Mouse (Mus musculus) kidney, embryonic 15.5 days (tissue): Measurements from ENCODE around the gene Olfr6. TPM values are rescaled to one million over a fixed set of nuclear protein-coding genes. Genes with fewer than 3 reads are reported as not detected.
"Not testable (repeated sequence)": the region's sequence is repeated elsewhere in the genome, so short reads cannot be mapped to it uniquely, and the experiment has no call there.

Experiments
- ATAC-seq: fragments of 200-750 bp; cut with Nextera tagmentation; replicated peaks from 2 replicates; pipeline ENCODE4 v1.8.0; 2017; ENCODE audit warnings: moderate TSS enrichment; ENCODE audit not compliant: low FRiP score
- H3K27ac ChIP-seq: fragments of 300-500 bp; sonication (generic); 2 replicates; pipeline ENCODE4 v1.5.1; 2015; ENCODE audit warnings: mild to moderate bottlenecking, inconsistent platforms
- H3K27me3 ChIP-seq: fragments of 300-500 bp; sonication (generic); 2 replicates; pipeline ENCODE4 v1.6.1; 2015; ENCODE audit warnings: inconsistent platforms
- H3K36me3 ChIP-seq: fragments of 300-500 bp; sonication (generic); 2 replicates; pipeline ENCODE4 v1.6.1; 2015; ENCODE audit warnings: inconsistent platforms
- H3K4me1 ChIP-seq: fragments of 300-500 bp; sonication (generic); 2 replicates; pipeline ENCODE4 v1.6.1; 2015; ENCODE audit warnings: inconsistent platforms
- H3K4me2 ChIP-seq: fragments of 300-500 bp; sonication (generic); 2 replicates; pipeline ENCODE4 v1.6.1; 2015; ENCODE audit warnings: moderate library complexity, mild to moderate bottlenecking, inconsistent platforms
- H3K4me3 ChIP-seq: fragments of 300-500 bp; sonication (generic); replicated peaks from 2 replicates; pipeline ENCODE4 v1.5.1; 2015; ENCODE audit warnings: mild to moderate bottlenecking, inconsistent platforms
- H3K9ac ChIP-seq: fragments of 300-500 bp; sonication (generic); 2 replicates; pipeline ENCODE4 v1.6.1; 2015; ENCODE audit warnings: mild to moderate bottlenecking, inconsistent platforms
- H3K9me3 ChIP-seq: fragments of 300-500 bp; sonication (generic); replicated peaks from 2 replicates; pipeline ENCODE4 v1.6.1; 2016; ENCODE audit warnings: inconsistent platforms
- WGBS: fragments of 180-500 bp; shearing (Covaris S2); methylation state at CpG from one replicate; pipeline ENCODE4 v1.1.7; 2015; ENCODE audit warnings: mixed read lengths; 5-methylcytosine and 5-hydroxymethylcytosine counted together
- polyA plus RNA-seq: library from polyadenylated mRNA; unstranded; fragments of >200 nt; fragmentation: Nextera tagmentation; extraction: Ambion mirVana; gene quantifications from 2 replicates; pipeline ENCODE4 v1.2.1, GENCODE M21; 2015

Gene Olfr6
- polyA plus RNA-seq = not detected in 2 replicates

- no peak within 1 kb of the TSS for H3K4me3 ChIP-seq
- H3K9ac ChIP-seq = no peak within 1 kb of the TSS
- H3K4me2 ChIP-seq = no peak within 1 kb of the TSS
- H3K9me3 ChIP-seq = no peaks in the 10 kb centered on the region
- no peaks in the 10 kb centered on the region for H3K4me1 ChIP-seq
- H3K27me3 ChIP-seq = no peaks in the 10 kb centered on the region
- ATAC-seq = no peak
- H3K27ac ChIP-seq = no peak within 1 kb of the TSS
- WGBS = 83% methylated on average over 1 of the region's 1 CpGs
- no peaks in the 10 kb centered on the region for H3K36me3 ChIP-seq
Observed at GRCm38 (mm10) chr7:106963837-106964236, at the start of gene Olfr6. Olfr6 (minus strand) TSS chr7:106963937.

GRCm38 (mm10) chr7:107005972-107006371, 42.2 kb upstream of the Olfr6 start, which contains the start of gene Olfr2:
Olfr2 (minus strand) TSS chr7:107006072.
- Histone ChIP-seq H3K27ac (no peak within 1 kb of the TSS), H3K9me3 (no peaks in the 10 kb centered on the region), H3K36me3 (no peaks in the 10 kb centered on the region), H3K9ac (no peak within 1 kb of the TSS), H3K4me2 (no peak within 1 kb of the TSS), H3K4me1 (no peaks in the 10 kb centered on the region), H3K4me3 (no peak within 1 kb of the TSS), H3K27me3 (no peaks in the 10 kb centered on the region)
- no peak for ATAC-seq
- 51% methylated on average over 1 of the region's 1 CpGs for WGBS

DNA sequence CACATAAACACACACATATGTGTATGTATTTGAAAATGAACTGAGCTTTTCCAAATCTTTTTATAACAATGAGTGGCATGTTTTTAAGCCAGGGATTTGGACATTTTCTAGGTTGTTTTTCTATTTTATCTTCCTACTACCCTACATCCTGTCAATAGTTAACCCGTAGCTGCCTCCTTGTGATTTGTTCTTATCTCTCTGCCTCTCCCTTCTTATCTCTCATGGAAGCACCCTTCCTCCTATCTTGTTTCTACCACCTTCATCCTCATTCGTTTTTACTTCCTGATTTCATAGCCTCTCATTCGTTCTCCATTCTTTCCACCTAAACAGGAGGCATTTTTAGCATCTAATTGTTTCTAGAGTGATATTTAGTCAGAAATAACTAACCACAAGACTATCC, 40.4 kb upstream of the Olfr6 start:
- Histone ChIP-seq H3K9me3 (no peaks in the 10 kb centered on the region), H3K36me3 (no peaks in the 10 kb centered on the region), H3K27ac (no peak overlapping the region), H3K4me1 (no peaks in the 10 kb centered on the region), H3K9ac (no peak overlapping the region), H3K27me3 (no peaks in the 10 kb centered on the region), H3K4me3 (no peak overlapping the region), H3K4me2 (no peak overlapping the region)
- WGBS = 73% methylated on average over 3 of the region's 3 CpGs
- no peak for ATAC-seq

- H3K9me3 ChIP-seq = no peaks in the 10 kb centered on the region
- WGBS = 93% methylated on average over 7 of the region's 7 CpGs
- H3K9ac ChIP-seq = no peak overlapping the region
- H3K4me3 ChIP-seq = no peak overlapping the region
- H3K36me3 ChIP-seq = no peaks in the 10 kb centered on the region
- H3K4me1 ChIP-seq = no peaks in the 10 kb centered on the region
- no peak overlapping the region for H3K4me2 ChIP-seq
- ATAC-seq = no peak
- H3K27ac ChIP-seq = no peak overlapping the region
- no peaks in the 10 kb centered on the region for H3K27me3 ChIP-seq
Observed at GRCm38 (mm10) chr7:107000798-107001197, 37.1 kb upstream of the Olfr6 start.

DNA sequence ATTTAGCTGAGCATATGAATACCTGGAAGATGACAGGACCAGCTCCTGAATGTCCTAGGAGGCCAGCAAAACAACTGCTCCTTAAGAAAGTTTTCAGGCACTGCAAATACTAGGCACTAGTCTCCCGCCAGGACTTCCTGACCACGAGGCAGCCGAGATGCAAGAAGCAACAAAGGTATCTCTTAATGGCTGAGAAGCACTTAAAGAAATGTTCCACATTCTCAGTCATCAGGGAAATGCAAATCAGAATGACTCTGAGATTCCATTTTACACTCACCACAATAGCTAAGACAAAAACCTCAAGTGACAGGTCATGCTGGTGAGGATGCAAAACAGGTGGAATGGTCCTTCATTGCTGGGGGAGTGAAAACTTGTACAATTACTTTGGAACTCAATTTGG, 21.5 kb upstream of the Olfr6 start:
- Histone ChIP-seq H3K4me2 (no peak overlapping the region), H3K4me3 (no peak overlapping the region), H3K9ac (no peak overlapping the region), H3K27me3 (no peaks in the 10 kb centered on the region), H3K9me3 (no peaks in the 10 kb centered on the region), H3K36me3 (no peaks in the 10 kb centered on the region), H3K4me1 (no peaks in the 10 kb centered on the region), H3K27ac (no peak overlapping the region)
- no peak for ATAC-seq
- 89% methylated on average over 3 of the region's 3 CpGs for WGBS

DNA sequence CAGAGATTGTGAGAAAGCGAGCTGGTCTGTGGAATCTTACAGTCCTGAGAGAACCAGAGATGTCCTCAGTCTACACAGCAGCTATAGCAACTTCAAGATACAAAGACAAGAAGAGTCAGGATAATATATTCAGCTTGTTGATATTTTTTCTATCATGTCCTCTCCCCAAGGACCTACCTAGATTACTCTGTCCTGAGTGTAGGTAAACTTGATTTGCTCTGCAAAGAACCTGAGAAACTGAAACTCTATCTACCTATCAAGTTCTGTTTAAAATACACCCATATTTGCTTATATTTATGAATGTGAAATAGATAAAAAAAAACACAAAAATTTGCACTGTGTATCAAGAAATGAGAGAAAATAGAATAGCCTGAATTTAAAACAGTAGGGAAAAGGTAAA, 11.6 kb upstream of the Olfr6 start, which contains the start of gene Olfr711:
Gene Olfr711 (minus strand): TSS at position 101 of the 400 bp plus-strand sequence.
- Histone ChIP-seq H3K4me2 (no peak within 1 kb of the TSS), H3K36me3 (no peaks in the 10 kb centered on the region), H3K9ac (no peak within 1 kb of the TSS), H3K27me3 (no peaks in the 10 kb centered on the region), H3K27ac (no peak within 1 kb of the TSS), H3K4me1 (no peaks in the 10 kb centered on the region), H3K9me3 (no peaks in the 10 kb centered on the region), H3K4me3 (no peak within 1 kb of the TSS)
- WGBS = 64% methylated on average over 1 of the region's 1 CpGs
- ATAC-seq = no peak

DNA sequence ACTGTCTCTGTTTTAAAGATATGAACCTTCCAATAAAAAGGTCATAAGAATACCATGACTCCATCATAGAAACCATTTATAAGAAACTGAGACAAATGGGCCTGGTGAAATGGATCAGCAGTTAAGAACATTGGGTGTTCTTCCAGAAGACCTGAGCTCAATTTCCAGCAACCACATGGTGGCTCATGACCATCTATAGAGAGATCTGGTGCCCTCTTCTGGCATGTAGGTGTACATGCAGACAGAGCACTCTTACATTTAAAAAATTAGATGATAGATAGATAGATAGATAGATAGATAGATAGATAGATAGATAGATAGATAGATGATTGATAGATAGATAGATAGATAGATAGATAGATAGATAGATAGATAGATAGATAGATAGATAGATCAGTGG, 3.8 kb upstream of the Olfr6 start:
- not testable (repeated sequence) for H3K27ac ChIP-seq, H3K9me3 ChIP-seq, H3K4me1 ChIP-seq, H3K4me2 ChIP-seq, H3K36me3 ChIP-seq, ATAC-seq, H3K27me3 ChIP-seq, H3K9ac ChIP-seq, H3K4me3 ChIP-seq

DNA sequence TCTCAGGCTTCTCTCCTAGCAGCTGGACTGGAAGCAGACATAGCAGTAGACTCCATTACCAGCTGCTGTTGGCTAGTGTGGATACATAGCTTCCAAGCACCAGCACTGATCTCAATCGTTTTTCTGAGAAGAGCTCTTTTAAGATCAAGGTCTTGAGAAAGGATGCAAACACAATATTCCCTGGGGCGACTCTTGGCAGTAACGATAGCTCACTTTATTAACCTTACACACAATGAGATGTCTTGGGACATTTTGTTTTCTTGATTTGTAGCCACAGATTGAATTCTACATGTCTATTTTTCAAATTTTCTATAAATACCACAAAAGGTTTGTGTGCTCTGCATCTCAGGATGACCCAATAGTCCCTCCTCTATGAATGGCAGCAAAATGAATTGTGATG, 15.5 kb downstream of the Olfr6 start, which contains the start of gene Olfr710:
Gene Olfr710 (minus strand): TSS at position 101 of the 400 bp plus-strand sequence.
- no peaks in the 10 kb centered on the region for H3K36me3 ChIP-seq
- 84% methylated on average over 3 of the region's 3 CpGs for WGBS

DNA sequence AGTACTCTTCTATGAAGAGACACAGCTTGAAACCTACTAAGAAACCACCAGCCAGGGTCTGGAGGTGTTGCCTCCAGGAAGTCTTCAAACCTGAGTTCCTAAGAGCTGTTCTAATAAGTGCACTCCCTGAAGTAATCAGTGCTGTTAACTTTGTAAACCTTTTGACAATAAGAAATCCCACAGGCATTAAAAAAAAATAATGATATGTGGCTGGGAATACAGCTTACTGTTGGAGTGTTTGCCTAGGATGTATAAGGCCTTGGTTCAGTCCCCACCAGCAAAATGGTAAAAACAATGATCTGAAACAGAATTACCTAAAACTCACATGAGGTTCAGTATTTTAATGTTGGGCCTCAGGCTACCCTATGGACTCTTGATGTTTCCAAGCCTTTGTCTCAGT, 31.6 kb downstream of the Olfr6 start, which contains the start of gene Olfr709-ps1:
Gene Olfr709-ps1 (minus strand): TSS at position 101 of the 400 bp plus-strand sequence.
- Histone ChIP-seq H3K36me3 (no peaks in the 10 kb centered on the region), H3K4me1 (no peaks in the 10 kb centered on the region), H3K27ac (no peak within 1 kb of the TSS), H3K9me3 (no peaks in the 10 kb centered on the region), H3K27me3 (no peaks in the 10 kb centered on the region), H3K4me3 (no peak within 1 kb of the TSS), H3K4me2 (no peak within 1 kb of the TSS), H3K9ac (no peak within 1 kb of the TSS)
- no peak for ATAC-seq

More for the DNA sequence above, 15.5 kb downstream of the Olfr6 start, which contains the start of gene Olfr710:
- Histone ChIP-seq H3K9me3 (no peaks in the 10 kb centered on the region), H3K9ac (no peak within 1 kb of the TSS), H3K27ac (no peak within 1 kb of the TSS), H3K4me2 (no peak within 1 kb of the TSS), H3K27me3 (no peaks in the 10 kb centered on the region), H3K4me1 (no peaks in the 10 kb centered on the region), H3K4me3 (no peak within 1 kb of the TSS)
- no peak for ATAC-seq

GRCm38 (mm10) chr7:106920961-106921360, 42.8 kb downstream of the Olfr6 start:
- ATAC-seq = not testable (repeated sequence)

DNA sequence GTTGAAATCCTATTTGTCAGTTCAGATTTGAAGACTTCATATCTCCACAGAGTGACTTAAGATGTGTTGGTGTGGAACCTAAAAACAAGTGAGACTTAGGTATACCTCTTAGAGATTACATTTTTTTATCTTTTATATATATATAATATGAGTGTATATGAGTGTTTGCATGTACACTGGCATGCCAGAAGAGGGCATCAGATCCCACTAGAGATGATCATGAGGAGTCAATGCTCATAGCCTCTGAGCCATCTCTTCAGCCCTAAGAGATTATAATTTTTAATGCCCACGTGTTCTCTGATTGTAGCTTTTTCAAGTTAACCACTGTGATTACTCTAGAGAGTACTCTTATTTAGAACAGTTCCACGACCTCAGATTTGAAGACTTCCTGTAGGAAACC, 56.1 kb downstream of the Olfr6 start, which contains the start of gene Olfr1532-ps1:
Gene Olfr1532-ps1 (plus strand): TSS at position 326 of the 400 bp plus-strand sequence.
- Histone ChIP-seq H3K9ac (no peak within 1 kb of the TSS), H3K27me3 (no peaks in the 10 kb centered on the region), H3K9me3 (no peaks in the 10 kb centered on the region), H3K4me3 (no peak within 1 kb of the TSS), H3K27ac (no peak within 1 kb of the TSS), H3K4me2 (no peak within 1 kb of the TSS), H3K4me1 (no peaks in the 10 kb centered on the region), H3K36me3 (no peaks in the 10 kb centered on the region)
- no peak for ATAC-seq
- 67% methylated on average over 2 of the region's 2 CpGs for WGBS

More at GRCm38 (mm10) chr7:106920961-106921360, 42.8 kb downstream of the Olfr6 start:
- WGBS = 91% methylated on average over 7 of the region's 7 CpGs
- H3K36me3 ChIP-seq, H3K9ac ChIP-seq, H3K4me2 ChIP-seq, H3K4me3 ChIP-seq, H3K9me3 ChIP-seq, H3K27me3 ChIP-seq, H3K4me1 ChIP-seq, H3K27ac ChIP-seq: not testable (repeated sequence)
